Mouse (Mus musculus) MEL (cell line): ENCODE results near the gene Zfp652. TPM values are rescaled to one million over a fixed set of nuclear protein-coding genes. Genes with fewer than 3 reads are reported as not detected.

Source experiments
- DNase-seq: peaks from one replicate; pipeline ENCODE4 v3.0.0; 2011; ENCODE audit warnings: low read depth, low spot score
- H3K27ac ChIP-seq: 2 replicates; pipeline ENCODE4 v1.5.1; 2012; ENCODE audit warnings: low read depth, mild to moderate bottlenecking, control low read depth, low read length, moderate library complexity; ENCODE audit not compliant: control insufficient read depth
- H3K27me3 ChIP-seq, 2 experiments: fragments of 150-350 bp in 1 of 2; sonication (generic) in 1 of 2; 2 replicates each; pipeline ENCODE4 v1.6.1; 2012; ENCODE audit warnings: low read length in 2 of 2, mild to moderate bottlenecking in 2 of 2, improper control_type of control experiment in 1 of 2, moderate library complexity in 1 of 2; ENCODE audit not compliant: insufficient read depth in 2 of 2, control insufficient read depth in 1 of 2
- H3K36me3 ChIP-seq, 2 experiments: 2 replicates each; pipeline ENCODE4 v1.6.1; 2012 to 2014; ENCODE audit warnings: low read length in 2 of 2, improper control_type of control experiment in 1 of 2, inconsistent platforms in 1 of 2, mild to moderate bottlenecking in 1 of 2; ENCODE audit not compliant: insufficient read depth in 2 of 2, control insufficient read depth in 1 of 2
- H3K4me1 ChIP-seq, 2 experiments: fragments of 150-350 bp in 1 of 2; sonication (generic) in 1 of 2; 2 replicates each; pipeline ENCODE4 v1.6.1; 2012; ENCODE audit warnings: low read length in 2 of 2, improper control_type of control experiment in 1 of 2, mild to moderate bottlenecking in 1 of 2; ENCODE audit not compliant: insufficient read depth in 2 of 2, control insufficient read depth in 1 of 2
- H3K4me3 ChIP-seq, 2 experiments: fragments of 150-350 bp in 1 of 2; sonication (generic) in 1 of 2; 2 replicates each; pipeline ENCODE4 v1.5.1; 2012; ENCODE audit warnings: low read depth in 2 of 2, low read length in 2 of 2, mild to moderate bottlenecking in 2 of 2, moderate library complexity in 2 of 2, control low read depth in 1 of 2, improper control_type of control experiment in 1 of 2; ENCODE audit not compliant: control insufficient read depth in 1 of 2, insufficient read depth in 1 of 2
- H3K79me2 ChIP-seq: 2 replicates; pipeline ENCODE4 v1.6.1; 2012; ENCODE audit warnings: mild to moderate bottlenecking, low read length, moderate library complexity; ENCODE audit not compliant: control insufficient read depth, poor library complexity, insufficient read depth
- H3K9ac ChIP-seq: 2 replicates; pipeline ENCODE4 v1.6.1; 2012; ENCODE audit warnings: low read depth, mild to moderate bottlenecking, control low read depth, low read length, moderate library complexity; ENCODE audit not compliant: control insufficient read depth, poor library complexity, severe bottlenecking
- H3K9me3 ChIP-seq: fragments of 150-350 bp; sonication (generic); replicated peaks from 2 replicates; pipeline ENCODE4 v1.6.1; 2012; ENCODE audit warnings: mild to moderate bottlenecking, low read length, improper control_type of control experiment, moderate library complexity; ENCODE audit not compliant: insufficient read depth
- CHD2 ChIP-seq: IDR thresholded peaks from 2 replicates; pipeline ENCODE4 v1.6.1; 2011; ENCODE audit warnings: low read length, improper control_type of control experiment
- CTCF ChIP-seq, 3 experiments: IDR thresholded peaks in 2 of 3; conservative IDR thresholded peaks in 1 of 3; 2 replicates each; pipeline ENCODE4 v1.5.1; 2011 to 2012; ENCODE audit warnings: low read length in 3 of 3, low read depth in 2 of 3, mild to moderate bottlenecking in 2 of 3, improper control_type of control experiment in 1 of 3, inconsistent platforms in 1 of 3, mixed read lengths in 1 of 3, moderate library complexity in 1 of 3; ENCODE audit not compliant: control insufficient read depth in 1 of 3, insufficient read depth in 1 of 3, poor library complexity in 1 of 3, severe bottlenecking in 1 of 3
- ELF1 ChIP-seq: IDR thresholded peaks from 2 replicates; pipeline ENCODE4 v1.6.1; 2014; ENCODE audit warnings: low read depth, mild to moderate bottlenecking, inconsistent platforms, low read length, improper control_type of control experiment, moderate library complexity
- EP300 ChIP-seq, 2 experiments: IDR thresholded peaks; 2 replicates each; pipeline ENCODE4 v1.6.1; 2011; ENCODE audit warnings: improper control_type of control experiment in 2 of 2, low read length in 2 of 2, low read depth in 1 of 2, mild to moderate bottlenecking in 1 of 2
- GABPA ChIP-seq: IDR thresholded peaks from 2 replicates; pipeline ENCODE4 v1.6.1; 2012; ENCODE audit warnings: low read depth, mild to moderate bottlenecking, inconsistent platforms, low read length, improper control_type of control experiment, moderate library complexity
- GATA1 ChIP-seq: IDR thresholded peaks from 2 replicates; pipeline ENCODE4 v1.6.1; 2011; ENCODE audit warnings: low read depth, low read length, improper control_type of control experiment
- HCFC1 ChIP-seq: IDR thresholded peaks from 2 replicates; pipeline ENCODE4 v1.6.1; 2012; ENCODE audit warnings: low read depth, mild to moderate bottlenecking, inconsistent platforms, low read length, improper control_type of control experiment, moderate library complexity
- JUND ChIP-seq: IDR thresholded peaks from 2 replicates; pipeline ENCODE4 v1.6.1; 2011; ENCODE audit warnings: low read depth, mild to moderate bottlenecking, improper control_type of control experiment, low read length
- MAZ ChIP-seq: IDR thresholded peaks from 2 replicates; pipeline ENCODE4 v1.6.1; 2012; ENCODE audit warnings: low read depth, mild to moderate bottlenecking, inconsistent platforms, low read length, improper control_type of control experiment
- MYB ChIP-seq: IDR thresholded peaks from 2 replicates; pipeline ENCODE4 v1.6.1; 2011; ENCODE audit warnings: mild to moderate bottlenecking, low read depth, low read length, improper control_type of control experiment
- POLR2A ChIP-seq, 2 experiments: IDR thresholded peaks; 2 replicates each; pipeline ENCODE4 v1.6.1; 2011 to 2012; ENCODE audit warnings: low read length in 2 of 2, mild to moderate bottlenecking in 2 of 2, control low read depth in 1 of 2, improper control_type of control experiment in 1 of 2, low read depth in 1 of 2, moderate library complexity in 1 of 2; ENCODE audit not compliant: control insufficient read depth in 1 of 2, insufficient read depth in 1 of 2, poor library complexity in 1 of 2
- RAD21 ChIP-seq: IDR thresholded peaks from 2 replicates; pipeline ENCODE4 v1.6.1; 2011; ENCODE audit warnings: mild to moderate bottlenecking, low read depth, low read length, improper control_type of control experiment
- RCOR1 ChIP-seq: IDR thresholded peaks from 2 replicates; pipeline ENCODE4 v1.6.1; 2012; ENCODE audit warnings: low read depth, mild to moderate bottlenecking, inconsistent platforms, low read length, improper control_type of control experiment
- SIN3A ChIP-seq: IDR thresholded peaks from 2 replicates; pipeline ENCODE4 v1.6.1; 2012; ENCODE audit warnings: low read length, improper control_type of control experiment, inconsistent platforms
- SMC3 ChIP-seq: IDR thresholded peaks from 2 replicates; pipeline ENCODE4 v1.6.1; 2011; ENCODE audit warnings: low read depth, low read length, improper control_type of control experiment
- TAL1 ChIP-seq: IDR thresholded peaks from 2 replicates; pipeline ENCODE4 v1.6.1; 2012; ENCODE audit warnings: mild to moderate bottlenecking, inconsistent platforms, low read length, moderate library complexity, mixed read lengths
- TBP ChIP-seq: IDR thresholded peaks from 2 replicates; pipeline ENCODE4 v1.8.0; 2011; ENCODE audit warnings: low read depth, low read length, improper control_type of control experiment
- USF1 ChIP-seq: IDR thresholded peaks from 2 replicates; pipeline ENCODE4 v1.6.1; 2014; ENCODE audit warnings: low read depth, mild to moderate bottlenecking, inconsistent platforms, low read length, improper control_type of control experiment, moderate library complexity
- USF2 ChIP-seq, 2 experiments: IDR thresholded peaks; 2 replicates each; pipeline ENCODE4 v1.6.1; 2011 to 2012; ENCODE audit warnings: improper control_type of control experiment in 2 of 2, low read length in 2 of 2, borderline replicate concordance in 1 of 2, inconsistent platforms in 1 of 2, low read depth in 1 of 2, mild to moderate bottlenecking in 1 of 2; ENCODE audit not compliant: insufficient read depth in 1 of 2
- ZC3H11A ChIP-seq: IDR thresholded peaks from 2 replicates; pipeline ENCODE4 v1.6.1; 2012; ENCODE audit warnings: low read depth, mild to moderate bottlenecking, inconsistent platforms, low read length, improper control_type of control experiment
- ZNF384 ChIP-seq: IDR thresholded peaks from 2 replicates; pipeline ENCODE4 v1.6.1; 2012; ENCODE audit warnings: low read depth, mild to moderate bottlenecking, inconsistent platforms, low read length, improper control_type of control experiment
- polyA plus RNA-seq, 2 experiments: library from polyadenylated mRNA; stranded (reverse) in 1 of 2; unstranded in 1 of 2; fragments of >175 nt in 1 of 2; fragments of >200 nt in 1 of 2; gene quantifications; 2 replicates each; pipeline versions ENCODE4 v1.2.1 to v1.2.4; 2012; ENCODE audit warnings: low replicate concordance in 2 of 2, low read depth in 1 of 2; ENCODE audit not compliant: insufficient read length in 2 of 2, insufficient read depth in 1 of 2, missing spikeins in 1 of 2
- total RNA-seq: library from RNA; depleted of rRNA; stranded (reverse); fragments of 300-350 nt; gene quantifications from 2 replicates; pipeline ENCODE4 v1.2.3, GENCODE M21; 2012

The Zfp652 gene
- total and polyA plus RNA-seq, 3 experiments: 19.3 to 38.5 (median 31.8) TPM

DNA sequence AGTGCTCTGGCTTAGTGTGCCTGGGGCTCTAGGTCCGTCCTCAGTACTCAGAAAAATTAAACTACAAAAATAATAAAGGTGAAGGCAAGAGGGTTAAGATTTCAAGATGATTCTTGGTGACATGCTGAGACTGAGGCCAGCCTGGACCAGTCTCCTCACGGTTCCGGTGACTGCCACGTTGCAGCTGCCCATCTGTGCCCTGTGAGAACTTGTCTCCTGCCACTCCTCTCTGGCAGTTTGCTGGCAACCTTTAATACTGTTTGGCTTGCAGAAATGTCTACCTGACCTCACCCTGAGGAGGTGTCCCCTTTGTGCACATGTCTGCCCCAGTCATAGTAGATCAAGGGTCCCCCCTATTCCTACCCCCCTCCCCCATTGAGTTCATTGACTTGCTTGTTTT, 71.0 kb downstream of the Zfp652 start:
- Histone ChIP-seq H3K27me3 (no peaks in the 10 kb centered on the region), H3K4me1 (peaks cover 8 to 9% of the 10 kb centered on the region in 2 experiments), H3K9ac (no peak overlapping the region), H3K27ac (no peak overlapping the region), H3K36me3 (peaks cover 0 to 8% of the 10 kb centered on the region in 2 experiments; a peak in 3 of 4 replicates), H3K4me3 (no peak overlapping the region), H3K9me3 (no peaks in the 10 kb centered on the region), H3K79me2 (no peaks in the 10 kb centered on the region)
- DNase-seq: no peak
- TF ChIP-seq GATA1: no peak
- TF ChIP-seq MYB: no peak
- TF ChIP-seq HCFC1: no peak
- TF ChIP-seq GABPA: no peak

DNA sequence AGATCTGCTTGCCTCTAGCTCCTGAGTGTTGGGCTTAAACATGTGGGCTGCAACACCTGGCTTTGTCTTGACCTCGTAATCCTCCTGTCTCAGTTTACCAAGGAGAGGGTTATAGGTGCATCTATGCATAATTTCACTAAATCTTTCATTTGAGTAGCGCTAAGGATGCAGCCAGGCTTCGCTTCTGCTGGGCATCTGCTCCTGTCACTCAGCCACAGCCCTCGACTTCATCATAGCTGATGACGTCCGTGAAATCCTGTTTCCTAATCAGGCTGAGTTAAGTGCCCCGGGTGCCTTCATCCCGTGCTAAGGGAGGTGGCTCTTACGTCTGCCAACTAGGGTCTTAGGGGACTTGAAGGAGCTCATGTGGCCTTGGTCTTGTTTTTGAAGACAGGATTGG, 71.5 kb downstream of the Zfp652 start:
- peaks cover 0 to 3% of the 10 kb centered on the region in 2 experiments; a peak in 2 of 4 replicates for H3K36me3 ChIP-seq
- no peak overlapping the region for H3K4me3 ChIP-seq
- H3K9ac ChIP-seq: no peak overlapping the region
- H3K4me1 ChIP-seq: peaks cover 3 to 4% of the 10 kb centered on the region in 2 experiments; a peak in 3 of 4 replicates
- no peak overlapping the region for H3K27ac ChIP-seq
- no peaks in the 10 kb centered on the region for H3K79me2 ChIP-seq
- TF ChIP-seq POLR2A (IDR thresholded peaks at IDR 0.05; ENCODE audit: control insufficient read depth in 1 of 2, insufficient read depth in 1 of 2, low read depth in 1 of 2, low read length in 2 of 2, poor library complexity in 1 of 2) (no peak), TBP (no peak), MYB (no peak), MAZ (no peak), EP300 (IDR thresholded peaks at IDR 0.05; ENCODE audit: low read depth in 1 of 2, low read length in 2 of 2) (no peak), USF1 (no peak), CHD2 (no peak)
- H3K27me3 ChIP-seq: no peaks in the 10 kb centered on the region
- DNase-seq: no peak
- H3K9me3 ChIP-seq: no peaks in the 10 kb centered on the region

DNA sequence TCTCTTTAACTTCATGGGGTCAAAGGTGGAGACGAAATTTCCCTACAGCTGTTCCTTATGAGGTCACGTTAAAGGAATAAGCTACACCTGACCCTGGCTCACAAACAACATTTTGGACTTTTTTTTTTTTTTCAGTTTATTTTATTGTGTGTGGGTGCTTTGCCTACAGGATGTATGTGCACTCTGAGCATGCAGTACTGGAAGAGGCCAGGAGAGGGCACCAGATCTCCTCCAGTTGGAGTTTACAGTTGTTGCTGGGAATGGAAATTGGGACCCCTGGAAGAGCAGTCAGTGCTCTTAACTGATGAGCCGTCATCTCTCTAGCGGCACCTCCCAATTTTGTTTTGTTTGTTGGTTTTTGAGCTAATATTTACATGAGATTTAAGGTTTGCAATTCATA, 73.2 kb downstream of the Zfp652 start:
- no peak overlapping the region for H3K9ac ChIP-seq
- H3K4me3 ChIP-seq: no peak overlapping the region
- no peaks in the 10 kb centered on the region for H3K4me1 ChIP-seq
- no peaks in the 10 kb centered on the region for H3K79me2 ChIP-seq
- no peaks in the 10 kb centered on the region for H3K9me3 ChIP-seq
- H3K27ac ChIP-seq: no peak overlapping the region
- peak; percentile 65 for DNase-seq
- no peaks in the 10 kb centered on the region for H3K27me3 ChIP-seq
- TF ChIP-seq USF2 (IDR thresholded peaks at IDR 0.05; ENCODE audit: borderline replicate concordance in 1 of 2, insufficient read depth in 1 of 2, low read depth in 1 of 2, low read length in 2 of 2): no peak
- TF ChIP-seq SMC3: peak; percentile 58
- TF ChIP-seq GATA1: no peak
- TF ChIP-seq JUND: no peak
- TF ChIP-seq ZC3H11A: peak; percentile 45
- TF ChIP-seq TAL1: no peak
- TF ChIP-seq ZNF384: peak; percentile 61
- no peak for TF ChIP-seq HCFC1
- TF ChIP-seq ELF1: no peak
- TF ChIP-seq RCOR1: no peak
- no peak for TF ChIP-seq MAZ
- TF ChIP-seq TBP: no peak
- 0 out of 2 replicates have a peak, but pooled peaks have one; percentile 18 for TF ChIP-seq SIN3A
- no peak for TF ChIP-seq MYB
- no peak for TF ChIP-seq GABPA
- peak; percentile 61 for TF ChIP-seq RAD21
- TF ChIP-seq POLR2A (IDR thresholded peaks at IDR 0.05; ENCODE audit: control insufficient read depth in 1 of 2, insufficient read depth in 1 of 2, low read depth in 1 of 2, low read length in 2 of 2, poor library complexity in 1 of 2): no peak
- TF ChIP-seq CTCF (IDR thresholded peaks at IDR 0.05 in 2 of 3, conservative IDR thresholded peaks at IDR 0.05 in 1 of 3; ENCODE audit: control insufficient read depth in 1 of 3, insufficient read depth in 1 of 3, low read depth in 2 of 3, low read length in 3 of 3, poor library complexity in 1 of 3, severe bottlenecking in 1 of 3): peak; percentile 68 to 71 (median 70)
- no peaks in the 10 kb centered on the region; a peak in 1 of 4 replicates for H3K36me3 ChIP-seq
